Mouse (Mus musculus) neural tube, embryonic 11.5 days (tissue): ENCODE results near the gene Mybph. TPM values are rescaled to one million over a fixed set of nuclear protein-coding genes. Genes with fewer than 3 reads are reported as not detected.

ENCODE experiments used
- ATAC-seq: fragments of 200-750 bp; cut with Nextera tagmentation; 2 replicates; pipeline ENCODE4 v1.8.0; 2017; ENCODE audit warnings: moderate number of reproducible peaks, mild to moderate bottlenecking, moderate TSS enrichment, moderate library complexity; ENCODE audit not compliant: insufficient read depth, low FRiP score, low TSS enrichment
- DNase-seq: peaks from one replicate; pipeline ENCODE4 v3.0.0-alpha.2; 2015; ENCODE audit warnings: low spot score
- H3K27ac ChIP-seq: fragments of 300-500 bp; sonication (generic); 2 replicates; pipeline ENCODE4 v1.5.1; 2014; ENCODE audit warnings: low read depth, mild to moderate bottlenecking, low read length
- H3K27me3 ChIP-seq: fragments of 300-500 bp; sonication (generic); 2 replicates; pipeline ENCODE4 v1.6.1; 2014; ENCODE audit warnings: mild to moderate bottlenecking, low read length, mixed read lengths; ENCODE audit not compliant: control insufficient read depth, insufficient read depth
- H3K36me3 ChIP-seq: fragments of 300-500 bp; sonication (generic); 2 replicates; pipeline ENCODE4 v1.6.1; 2014; ENCODE audit warnings: mild to moderate bottlenecking, low read length, moderate library complexity, mixed read lengths; ENCODE audit not compliant: control insufficient read depth, insufficient read depth
- H3K4me1 ChIP-seq: fragments of 300-500 bp; sonication (generic); 2 replicates; pipeline ENCODE4 v1.6.1; 2014; ENCODE audit warnings: low read length, mixed read lengths; ENCODE audit not compliant: control insufficient read depth, insufficient read depth
- H3K4me2 ChIP-seq: fragments of 300-500 bp; sonication (generic); 2 replicates; pipeline ENCODE4 v1.6.1; 2014; ENCODE audit warnings: low read depth, mild to moderate bottlenecking, moderate library complexity
- H3K4me3 ChIP-seq: fragments of 300-500 bp; sonication (generic); 2 replicates; pipeline ENCODE4 v1.5.1; 2014; ENCODE audit warnings: low read depth, low read length
- H3K9ac ChIP-seq: fragments of 300-500 bp; sonication (generic); 2 replicates; pipeline ENCODE4 v1.6.1; 2014; ENCODE audit warnings: mild to moderate bottlenecking, low read length
- H3K9me3 ChIP-seq: fragments of 300-500 bp; sonication (generic); 2 replicates; pipeline ENCODE4 v1.6.1; 2016; ENCODE audit warnings: low read length; ENCODE audit not compliant: control insufficient read depth
- WGBS: fragments of 180-500 bp; shearing (Covaris S2); extraction: QIAGEN DNeasy Blood & Tissue Kit; methylation state at CpG from one replicate; pipeline ENCODE4 v1.1.7; 2014; 5-methylcytosine and 5-hydroxymethylcytosine counted together
- polyA plus RNA-seq: library from polyadenylated mRNA; unstranded; fragments of >200 nt; fragmentation: Nextera tagmentation; extraction: Ambion mirVana; gene quantifications from 2 replicates; pipeline ENCODE4 v1.2.1, GENCODE M21; 2014

Gene Mybph
- polyA plus RNA-seq, 1 experiment from 2014 or later: 17.7 TPM

DNA sequence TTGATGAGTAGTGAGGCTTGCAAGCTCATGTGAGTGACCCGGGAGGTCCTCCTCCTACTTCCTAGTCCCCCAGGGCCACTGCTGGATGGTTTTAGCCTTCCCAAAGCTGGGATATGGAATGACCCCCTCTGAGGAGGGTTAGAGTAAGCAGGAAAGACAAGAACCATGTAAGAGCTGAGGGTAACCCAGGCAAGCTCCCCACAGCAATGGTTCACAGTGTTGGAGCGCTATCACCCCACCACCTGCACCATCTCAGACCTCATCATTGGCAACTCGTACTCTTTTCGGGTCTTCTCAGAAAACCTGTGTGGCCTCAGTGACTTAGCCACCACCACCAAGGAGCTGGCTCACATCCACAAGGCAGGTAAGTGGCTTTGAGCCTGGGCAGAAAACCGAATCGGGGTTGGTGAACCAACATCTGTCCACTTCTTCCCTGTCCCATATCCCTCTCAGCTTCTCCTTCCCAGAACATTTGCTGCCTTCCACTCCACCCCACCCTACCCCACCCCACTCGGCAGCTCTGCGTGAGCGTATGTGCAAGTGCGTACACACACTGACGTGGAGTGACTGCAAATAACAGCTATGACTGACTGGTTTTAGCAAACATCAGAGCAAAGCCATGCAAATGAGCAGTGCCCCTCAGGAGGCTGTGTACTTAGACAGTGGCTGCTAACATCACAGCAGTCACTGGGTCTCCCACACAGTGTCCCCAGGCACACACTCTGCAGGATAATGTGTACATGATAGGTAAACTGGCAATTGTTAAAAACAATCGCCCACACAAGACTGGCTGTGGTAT, 5.1 kb downstream of the Mybph start:
- ATAC-seq (no peak), DNase-seq (no peak)
- H3K27me3 ChIP-seq: no peaks in the 10 kb centered on the region
- WGBS: 84% methylated on average over 12 of the region's 12 CpGs
- no peak overlapping the region for H3K9ac ChIP-seq
- H3K4me2 ChIP-seq: no peak overlapping the region
- H3K4me3 ChIP-seq: no peak overlapping the region
- H3K9me3 ChIP-seq: no peaks in the 10 kb centered on the region
- H3K36me3 ChIP-seq: no peaks in the 10 kb centered on the region
- no peak overlapping the region for H3K27ac ChIP-seq
- no peaks in the 10 kb centered on the region; the same call in 1 of the 2 replicates for H3K4me1 ChIP-seq

DNA sequence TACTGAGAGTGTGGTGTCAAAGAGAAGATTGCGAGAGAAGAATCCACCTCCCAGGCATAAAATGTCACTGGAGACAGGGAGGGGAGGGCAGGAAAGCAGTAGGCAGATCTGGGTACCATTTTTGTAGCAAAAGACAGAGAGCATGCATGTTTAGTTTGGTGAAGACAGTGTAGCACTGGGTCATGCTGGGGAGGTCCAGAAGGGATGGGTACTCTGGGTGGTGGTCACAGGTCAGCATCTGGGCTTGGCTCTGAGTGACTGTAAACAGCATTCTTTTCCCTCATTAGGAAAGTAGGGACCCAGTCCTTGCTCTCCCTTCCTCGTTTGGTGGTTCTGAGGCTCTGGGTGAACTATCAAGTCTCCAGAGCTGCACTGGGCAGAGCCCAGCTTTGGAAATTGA, 7.2 kb downstream of the Mybph start:
- no peak overlapping the region for H3K4me3 ChIP-seq
- ATAC-seq (no peak), DNase-seq (no peak)
- H3K27ac ChIP-seq: no peak overlapping the region
- H3K9me3 ChIP-seq: no peaks in the 10 kb centered on the region
- H3K9ac ChIP-seq: no peak overlapping the region
- no peaks in the 10 kb centered on the region for H3K36me3 ChIP-seq
- no peaks in the 10 kb centered on the region for H3K27me3 ChIP-seq
- WGBS: 62% methylated on average over 2 of the region's 2 CpGs
- H3K4me1 ChIP-seq: no peaks in the 10 kb centered on the region; the same call in 1 of the 2 replicates
- no peak overlapping the region for H3K4me2 ChIP-seq

DNA sequence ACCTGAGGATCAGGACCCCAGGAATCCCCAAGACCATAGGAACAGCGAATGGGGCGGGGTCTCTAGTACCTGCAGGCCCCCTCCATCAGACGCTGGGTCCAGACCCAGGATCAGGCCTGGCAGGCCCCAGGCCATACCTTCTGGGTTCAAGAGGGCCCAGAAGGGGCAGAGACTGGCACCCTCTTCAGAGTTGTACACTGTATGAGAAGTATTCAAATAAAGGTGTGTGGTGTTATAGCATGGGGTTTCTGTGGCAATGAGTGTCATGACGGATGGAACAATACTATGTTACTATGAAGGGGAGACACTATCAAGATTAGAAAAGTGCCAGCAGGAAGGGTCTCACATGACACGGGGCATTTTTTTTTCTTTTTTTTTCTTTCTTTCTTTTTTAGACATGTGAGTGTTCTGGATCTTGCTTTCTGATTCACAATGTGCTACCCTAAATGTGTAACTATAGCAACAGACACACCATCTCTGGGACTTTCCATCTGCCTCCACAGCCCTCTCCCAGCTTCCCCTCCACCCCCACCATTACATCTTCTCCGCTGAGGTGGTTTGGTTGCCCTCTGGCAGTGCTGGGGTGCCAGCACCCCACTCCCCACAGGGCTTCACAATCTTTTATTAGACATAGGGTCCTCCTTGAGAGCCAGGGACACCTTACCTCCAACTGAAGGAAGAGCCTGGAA, 7.9 kb downstream of the Mybph start:
- 86% methylated on average over 6 of the region's 6 CpGs for WGBS
- Histone ChIP-seq H3K4me2 (no peak overlapping the region), H3K9ac (no peak overlapping the region), H3K9me3 (no peaks in the 10 kb centered on the region), H3K36me3 (no peaks in the 10 kb centered on the region), H3K4me3 (no peak overlapping the region), H3K27me3 (no peaks in the 10 kb centered on the region), H3K27ac (no peak overlapping the region), H3K4me1 (no peaks in the 10 kb centered on the region)
- DNase-seq (no peak), ATAC-seq (no peak)

DNA sequence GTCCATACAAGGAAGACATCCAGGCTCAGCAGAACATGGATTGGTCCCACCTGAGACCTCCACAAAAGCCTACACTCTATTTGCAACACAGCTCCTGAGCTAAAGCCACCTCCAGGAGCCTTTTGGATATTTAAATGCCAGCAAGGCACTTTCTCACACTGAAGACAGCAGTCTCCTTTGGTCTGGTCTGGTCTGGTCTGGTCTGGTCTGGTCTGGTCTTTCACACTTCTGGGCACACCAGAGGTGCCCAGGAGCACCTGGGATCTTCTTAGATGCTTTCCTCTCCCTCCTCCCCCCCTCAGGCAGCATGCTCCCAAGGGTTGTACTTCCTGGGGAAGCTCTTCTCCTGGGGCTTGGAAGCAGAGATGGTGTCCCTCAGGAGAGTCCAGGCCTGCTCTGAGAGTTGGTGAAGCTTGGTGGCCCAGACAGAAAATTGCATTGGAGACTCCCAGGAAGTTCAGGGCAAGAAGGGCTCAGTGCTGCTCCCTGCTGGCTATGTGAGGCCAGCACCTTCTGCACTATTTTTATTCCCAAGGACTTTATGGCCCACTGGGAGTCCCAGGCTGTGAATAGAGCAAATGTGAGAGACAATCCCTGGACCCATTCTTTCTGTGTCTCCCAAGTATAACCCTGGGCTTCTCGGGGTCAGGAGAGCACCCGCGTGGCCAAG, 8.6 kb downstream of the Mybph start:
- Histone ChIP-seq H3K4me3 (no peak overlapping the region), H3K4me2 (no peak overlapping the region), H3K36me3 (no peaks in the 10 kb centered on the region), H3K9me3 (no peaks in the 10 kb centered on the region), H3K27me3 (no peaks in the 10 kb centered on the region), H3K27ac (no peak overlapping the region), H3K9ac (no peak overlapping the region), H3K4me1 (no peaks in the 10 kb centered on the region)
- 29% methylated on average over 3 of the region's 3 CpGs for WGBS
- ATAC-seq (no peak), DNase-seq (peak; percentile 58)

DNA sequence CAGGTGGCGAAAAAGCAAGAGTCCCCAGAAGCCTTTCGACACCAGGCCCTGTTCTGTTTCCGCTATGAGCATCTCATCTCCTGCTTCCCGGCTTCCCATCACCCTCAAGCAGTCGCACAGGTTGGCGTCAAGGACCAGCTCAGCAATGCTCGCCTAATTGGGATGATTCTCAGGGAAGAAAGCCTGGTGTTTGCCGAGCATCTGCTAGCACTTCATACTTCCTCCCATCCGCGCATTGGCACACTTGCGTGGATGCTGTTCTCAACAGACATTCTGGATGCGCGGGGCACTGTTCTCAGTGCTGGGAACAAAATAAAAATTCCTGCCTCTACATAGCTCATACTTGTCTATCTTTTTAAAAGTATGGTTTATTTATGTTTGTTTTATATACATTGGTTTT, 11.0 kb downstream of the Mybph start:
- no peak for DNase-seq
- H3K4me1 ChIP-seq: no peaks in the 10 kb centered on the region
- no peak overlapping the region for H3K9ac ChIP-seq
- WGBS: 91% methylated on average over 13 of the region's 13 CpGs
- no peaks in the 10 kb centered on the region for H3K9me3 ChIP-seq
- no peaks in the 10 kb centered on the region for H3K36me3 ChIP-seq
- no peak overlapping the region for H3K4me2 ChIP-seq
- no peak overlapping the region for H3K4me3 ChIP-seq
- no peak overlapping the region for H3K27ac ChIP-seq
- H3K27me3 ChIP-seq: no peaks in the 10 kb centered on the region
- no peak for ATAC-seq

DNA sequence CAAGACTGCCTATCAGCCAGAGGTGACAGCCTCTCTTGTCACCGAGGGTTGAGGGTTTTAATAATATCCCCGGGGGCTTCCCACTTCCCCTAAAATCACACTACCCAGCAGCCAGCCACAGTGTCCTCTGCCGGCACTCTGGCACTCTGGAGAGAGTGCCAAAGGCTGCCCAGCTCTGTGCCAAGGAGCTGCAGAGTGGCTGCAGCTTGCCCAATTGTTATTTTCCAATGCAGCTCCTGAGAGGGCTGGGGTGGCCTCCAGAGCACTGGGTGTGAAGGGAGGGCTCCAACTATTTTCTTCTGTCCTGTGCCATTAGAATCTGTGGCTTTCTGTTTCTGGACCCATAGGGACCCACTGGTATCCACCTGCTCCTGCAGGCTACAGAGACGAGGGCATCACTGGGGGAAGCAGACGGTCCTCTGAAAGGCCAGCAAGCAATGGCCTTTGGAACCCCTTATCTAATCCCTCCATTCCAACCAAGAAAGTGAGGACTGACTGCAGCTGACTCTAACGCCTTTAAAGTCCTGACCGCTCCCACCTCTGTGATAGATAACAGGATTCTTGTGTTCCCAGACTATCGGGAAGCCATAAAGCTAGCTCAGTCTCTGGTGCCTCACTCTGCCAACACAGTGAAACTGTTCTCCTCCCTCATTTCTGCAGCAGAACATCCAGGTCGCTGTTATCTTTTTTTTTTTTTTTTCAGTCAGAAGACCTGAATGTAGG, 12.2 kb downstream of the Mybph start:
- no peaks in the 10 kb centered on the region for H3K9me3 ChIP-seq
- 59% methylated on average over 9 of the region's 9 CpGs for WGBS
- H3K9ac ChIP-seq: no peak overlapping the region
- H3K4me1 ChIP-seq: no peaks in the 10 kb centered on the region
- H3K4me3 ChIP-seq: no peak overlapping the region
- no peaks in the 10 kb centered on the region for H3K27me3 ChIP-seq
- no peaks in the 10 kb centered on the region for H3K36me3 ChIP-seq
- no peak overlapping the region for H3K27ac ChIP-seq
- H3K4me2 ChIP-seq: no peak overlapping the region
- no peak for ATAC-seq
- DNase-seq: no peak

DNA sequence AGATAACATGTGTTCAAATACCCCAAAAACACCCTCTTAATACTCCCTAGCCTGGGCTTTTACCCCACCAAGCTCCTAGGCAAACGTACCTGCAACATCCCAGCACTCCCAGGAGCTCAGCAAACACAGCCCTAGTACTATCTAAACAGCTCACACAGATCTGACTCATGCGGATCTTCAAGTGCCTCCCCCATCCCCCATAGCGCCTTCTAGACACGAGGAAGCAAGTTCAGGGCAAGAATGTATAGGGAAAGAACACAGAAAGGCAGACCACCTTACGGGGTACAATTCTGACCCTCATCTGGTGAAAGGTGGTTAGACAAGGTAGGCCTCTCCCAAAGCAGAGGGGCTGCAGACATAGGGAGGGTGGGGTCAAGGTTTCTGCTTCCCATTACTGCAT, 12.8 kb downstream of the Mybph start:
- WGBS: 55% methylated on average over 5 of the region's 5 CpGs
- no peaks in the 10 kb centered on the region for H3K36me3 ChIP-seq
- H3K4me1 ChIP-seq: peaks cover 4% of the 10 kb centered on the region; the same call in 1 of the 2 replicates
- H3K9me3 ChIP-seq: no peaks in the 10 kb centered on the region
- ATAC-seq (no peak), DNase-seq (no peak)
- no peak overlapping the region for H3K4me3 ChIP-seq
- no peak overlapping the region for H3K27ac ChIP-seq
- H3K9ac ChIP-seq: no peak overlapping the region
- no peak overlapping the region for H3K4me2 ChIP-seq
- no peaks in the 10 kb centered on the region for H3K27me3 ChIP-seq

DNA sequence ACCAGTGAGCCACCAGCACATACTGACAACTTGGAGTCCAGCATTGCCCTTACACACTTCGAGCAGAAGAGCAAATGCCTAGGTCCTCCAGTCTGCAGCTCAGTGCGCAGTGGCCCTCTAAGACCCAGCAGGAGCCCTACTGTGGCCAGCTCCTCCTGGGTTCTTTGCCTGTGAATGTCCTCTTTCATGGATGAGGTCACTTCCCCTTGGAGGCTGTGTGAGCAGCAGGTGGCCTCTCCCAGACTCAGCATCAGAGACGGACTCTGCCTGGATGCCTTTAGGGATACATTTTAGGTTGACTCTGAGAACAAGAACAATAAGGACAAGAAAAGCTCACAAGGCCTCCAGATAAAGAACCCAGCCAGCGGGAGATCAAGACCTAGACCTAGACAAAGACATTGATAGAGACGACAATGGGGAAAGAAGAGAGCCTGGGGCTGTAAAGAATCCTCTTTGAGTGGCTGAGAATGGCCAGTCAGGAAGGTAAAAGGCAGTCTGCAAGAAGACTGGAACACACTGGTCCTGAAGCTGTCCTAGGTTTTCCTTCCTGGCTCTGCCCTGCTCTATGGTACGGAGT, 17.0 kb downstream of the Mybph start:
- H3K9me3 ChIP-seq: no peaks in the 10 kb centered on the region
- no peaks in the 10 kb centered on the region for H3K27me3 ChIP-seq
- H3K4me3 ChIP-seq: no peak overlapping the region
- H3K27ac ChIP-seq: no peak overlapping the region
- no peak overlapping the region for H3K9ac ChIP-seq
- no peak overlapping the region for H3K4me2 ChIP-seq
- ATAC-seq (no peak), DNase-seq (no peak)
- H3K4me1 ChIP-seq: peaks cover 6% of the 10 kb centered on the region; the same call in 1 of the 2 replicates
- H3K36me3 ChIP-seq: no peaks in the 10 kb centered on the region
- 47% methylated on average over 6 of the region's 6 CpGs for WGBS
